Mouse (Mus musculus): ENCODE measurements around the gene Gm27027. TPM values are rescaled to one million over a fixed set of nuclear protein-coding genes. Genes with fewer than 3 reads are reported as not detected.

Gm27027 gene
- polyA plus RNA-seq, 1 experiment = not detected

DNA sequence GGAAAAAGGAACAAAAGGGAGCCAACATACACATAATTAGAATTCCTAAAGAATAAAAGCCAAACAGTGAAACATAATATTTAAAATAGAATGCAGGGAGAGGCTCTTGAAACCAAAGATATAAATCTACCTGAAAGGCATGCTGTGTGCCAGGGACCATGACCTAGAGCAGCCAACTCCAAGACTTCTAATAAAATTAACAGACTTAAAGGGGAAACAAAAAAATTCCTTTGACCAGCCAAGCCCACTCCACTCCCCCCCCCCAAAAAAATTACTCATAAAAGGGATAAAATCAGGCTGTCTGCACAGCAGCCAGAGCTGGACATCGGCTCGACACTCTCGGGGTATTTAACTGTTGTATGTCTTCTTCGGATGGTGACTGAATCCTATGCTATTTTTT is 51.3 kb downstream of the Gm27027 start:
- no peak overlapping the region for H3K27ac ChIP-seq (ENCODE audit: insufficient read depth, low read length)
- no peak overlapping the region for H3K4me3 ChIP-seq (ENCODE audit: insufficient read depth, low read length)
- no peak for TF ChIP-seq POLR2A (IDR thresholded peaks at IDR 0.05; ENCODE audit: extremely low read depth, insufficient read depth, low read length)
- TF ChIP-seq CTCF (IDR thresholded peaks at IDR 0.05; ENCODE audit: extremely low read depth, insufficient read depth, low read length) = no peak
- H3K4me1 ChIP-seq (ENCODE audit: control insufficient read depth, insufficient read depth, low read length) = no peaks in the 10 kb centered on the region

DNA sequence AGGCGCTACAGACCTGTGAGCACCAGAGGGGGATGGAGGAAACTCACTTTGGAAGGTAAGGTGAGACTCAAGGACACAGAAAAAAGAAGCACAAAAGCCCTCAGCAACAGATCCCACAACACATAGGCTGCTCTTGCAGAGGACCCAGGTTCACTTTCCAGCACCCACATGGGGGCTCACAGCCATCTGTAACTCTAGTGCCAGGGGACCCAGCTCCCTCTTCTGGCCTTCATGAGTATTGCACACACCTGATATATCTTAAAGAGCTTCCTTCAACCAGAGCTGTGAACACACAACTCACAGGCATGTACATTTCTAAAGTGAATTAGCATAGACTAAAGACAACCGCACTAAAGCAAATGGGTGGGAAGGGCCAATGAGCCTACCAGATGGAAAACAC is 52.1 kb downstream of the Gm27027 start:
- no peak overlapping the region for H3K4me3 ChIP-seq (ENCODE audit: insufficient read depth, low read length)
- no peaks in the 10 kb centered on the region for H3K4me1 ChIP-seq (ENCODE audit: control insufficient read depth, insufficient read depth, low read length)
- no peak overlapping the region for H3K27ac ChIP-seq (ENCODE audit: insufficient read depth, low read length)
- no peak for TF ChIP-seq POLR2A (IDR thresholded peaks at IDR 0.05; ENCODE audit: extremely low read depth, insufficient read depth, low read length)
- 0 out of 2 replicates have a peak, but pooled peaks have one; percentile 0 for TF ChIP-seq CTCF (IDR thresholded peaks at IDR 0.05; ENCODE audit: extremely low read depth, insufficient read depth, low read length)

DNA sequence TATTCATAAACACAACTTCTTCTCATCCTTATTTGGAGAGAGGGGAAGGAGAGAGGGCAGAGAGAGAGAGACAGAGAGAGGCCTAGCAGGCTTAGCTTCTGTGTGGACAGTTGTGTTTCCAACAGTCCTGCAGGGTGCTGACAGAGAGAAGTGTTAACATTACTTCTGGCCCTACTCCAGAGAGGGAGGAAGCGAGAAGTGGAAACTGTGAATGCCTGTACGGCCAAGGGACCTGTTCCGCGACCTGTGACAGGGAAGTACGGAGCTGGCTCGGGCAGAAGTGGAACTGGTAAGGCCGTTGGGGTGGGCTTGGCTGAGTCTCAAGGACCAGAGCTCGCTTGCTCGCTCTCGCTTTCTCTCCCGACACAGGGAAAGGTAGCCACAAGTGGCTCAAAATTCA is 54.5 kb downstream of the Gm27027 start:
- TF ChIP-seq CTCF (IDR thresholded peaks at IDR 0.05; ENCODE audit: extremely low read depth, insufficient read depth, low read length) (no peak), POLR2A (IDR thresholded peaks at IDR 0.05; ENCODE audit: extremely low read depth, insufficient read depth, low read length) (no peak)
- Histone ChIP-seq H3K4me3 (ENCODE audit: insufficient read depth, low read length) (no peak overlapping the region), H3K4me1 (ENCODE audit: control insufficient read depth, insufficient read depth, low read length) (no peaks in the 10 kb centered on the region), H3K27ac (ENCODE audit: insufficient read depth, low read length) (no peak overlapping the region)

DNA sequence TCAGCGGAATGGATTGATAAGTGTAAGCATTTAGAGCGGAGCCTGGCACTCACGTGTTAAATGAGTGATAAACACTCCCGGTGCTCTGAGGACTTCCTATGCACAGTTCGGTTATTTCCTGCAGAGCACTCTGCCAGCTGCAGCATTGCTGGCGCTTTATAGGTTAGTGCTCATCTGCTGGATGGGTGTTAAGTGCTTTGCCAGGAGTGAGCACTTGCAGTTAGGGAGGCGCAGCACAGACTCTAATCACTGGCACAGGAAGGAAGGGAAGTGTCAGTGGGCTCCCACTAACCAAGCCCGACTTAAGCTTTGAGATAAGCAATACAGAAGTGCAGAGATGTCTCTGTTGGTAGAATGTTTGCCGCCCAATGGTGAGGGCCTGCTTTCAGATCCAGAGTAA is 57.6 kb downstream of the Gm27027 start:
- H3K4me1 ChIP-seq (ENCODE audit: control insufficient read depth, insufficient read depth, low read length) = no peaks in the 10 kb centered on the region
- no peak overlapping the region for H3K27ac ChIP-seq (ENCODE audit: insufficient read depth, low read length)
- no peak for TF ChIP-seq CTCF (IDR thresholded peaks at IDR 0.05; ENCODE audit: extremely low read depth, insufficient read depth, low read length)
- no peak for TF ChIP-seq POLR2A (IDR thresholded peaks at IDR 0.05; ENCODE audit: extremely low read depth, insufficient read depth, low read length)
- no peak overlapping the region for H3K4me3 ChIP-seq (ENCODE audit: insufficient read depth, low read length)

DNA sequence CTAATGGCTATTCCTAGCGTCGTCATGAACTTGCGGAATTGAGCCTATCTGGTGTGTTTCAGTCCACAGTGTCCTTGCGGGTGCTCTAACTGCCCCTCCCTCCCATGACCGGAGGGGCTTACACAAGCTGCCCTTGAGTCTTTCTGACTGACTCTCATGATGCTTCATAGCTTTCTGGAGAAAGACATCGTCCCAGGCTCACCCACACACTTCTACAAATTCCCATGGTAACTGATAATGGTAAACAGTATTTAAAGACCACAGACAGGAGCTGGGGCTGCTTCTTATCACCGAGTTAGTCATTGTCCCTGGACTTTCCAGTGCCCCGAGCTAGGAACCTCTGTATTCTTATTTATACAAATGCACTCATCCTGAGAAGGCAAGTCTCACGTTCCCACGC is 67.3 kb downstream of the Gm27027 start:
- no peak for TF ChIP-seq CTCF (IDR thresholded peaks at IDR 0.05; ENCODE audit: extremely low read depth, insufficient read depth, low read length)
- Histone ChIP-seq H3K27ac (ENCODE audit: insufficient read depth, low read length) (no peak overlapping the region), H3K4me3 (ENCODE audit: insufficient read depth, low read length) (no peak overlapping the region), H3K4me1 (ENCODE audit: control insufficient read depth, insufficient read depth, low read length) (peaks cover 5% of the 10 kb centered on the region; the same call in 1 of the 2 replicates)

DNA sequence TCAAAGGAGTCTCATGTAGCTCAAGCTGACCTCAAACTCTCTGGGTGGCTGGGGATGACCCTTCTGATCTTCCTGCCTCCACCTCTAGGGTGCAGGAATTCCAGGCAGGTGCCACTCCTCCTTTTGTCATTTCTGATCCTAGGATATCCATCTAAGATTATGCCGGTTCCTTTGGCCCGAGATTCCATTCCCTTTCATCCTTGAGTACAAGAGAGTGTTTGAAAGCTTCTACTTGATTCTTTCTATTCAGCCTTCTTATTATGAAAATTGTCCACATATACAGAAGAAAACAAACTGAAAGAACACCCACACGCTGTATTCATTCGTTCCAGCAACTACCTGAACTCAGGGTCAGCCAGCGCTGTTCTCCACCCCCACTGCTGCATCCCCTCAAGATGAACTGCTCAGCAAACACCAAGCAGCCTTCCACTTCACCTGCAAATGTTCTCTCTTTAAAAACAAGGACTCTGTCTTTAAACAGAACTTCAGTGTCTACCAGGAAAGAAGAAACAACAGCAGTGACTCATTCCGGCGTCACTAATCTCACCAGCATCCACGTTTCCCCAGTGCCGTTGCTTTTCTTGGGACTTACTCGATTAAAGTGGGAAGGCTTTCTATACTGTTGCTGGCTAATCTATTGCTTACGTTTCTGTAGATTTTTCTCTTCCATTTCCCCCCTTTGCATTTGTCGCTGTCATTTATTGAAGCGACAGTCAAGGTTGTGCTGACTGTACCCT is 68.3 kb downstream of the Gm27027 start:
- TF ChIP-seq POLR2A (IDR thresholded peaks at IDR 0.05; ENCODE audit: extremely low read depth, insufficient read depth, low read length) (no peak), CTCF (IDR thresholded peaks at IDR 0.05; ENCODE audit: extremely low read depth, insufficient read depth, low read length) (no peak)
- Histone ChIP-seq H3K4me3 (ENCODE audit: insufficient read depth, low read length) (no peak overlapping the region), H3K4me1 (ENCODE audit: control insufficient read depth, insufficient read depth, low read length) (peaks cover 5% of the 10 kb centered on the region; the same call in 1 of the 2 replicates)

DNA sequence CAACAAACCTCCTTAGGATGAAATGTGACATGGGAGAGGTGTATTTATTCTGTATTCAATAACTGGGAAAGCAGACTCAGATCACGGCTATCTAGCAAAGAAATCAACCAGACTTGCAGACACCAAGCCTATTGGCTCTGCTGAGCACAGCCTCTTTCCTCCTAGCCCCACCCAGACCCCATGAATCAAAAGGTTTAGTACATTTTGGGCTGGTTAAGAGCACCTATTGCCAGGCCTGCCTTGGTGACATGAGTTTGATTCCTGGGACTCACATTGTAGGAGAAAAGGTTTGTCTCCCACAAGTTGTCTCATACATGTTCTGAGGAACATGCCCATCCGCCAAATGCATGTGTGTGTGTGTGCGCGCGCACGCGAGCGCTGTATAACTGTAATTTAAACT is 70.0 kb downstream of the Gm27027 start:
- no peak for TF ChIP-seq POLR2A (IDR thresholded peaks at IDR 0.05; ENCODE audit: extremely low read depth, insufficient read depth, low read length)
- no peak for TF ChIP-seq CTCF (IDR thresholded peaks at IDR 0.05; ENCODE audit: extremely low read depth, insufficient read depth, low read length)
- peaks cover 5% of the 10 kb centered on the region; the same call in 1 of the 2 replicates for H3K4me1 ChIP-seq (ENCODE audit: control insufficient read depth, insufficient read depth, low read length)
- no peak overlapping the region for H3K27ac ChIP-seq (ENCODE audit: insufficient read depth, low read length)
- no peak overlapping the region for H3K4me3 ChIP-seq (ENCODE audit: insufficient read depth, low read length)

More for the DNA sequence above, 68.3 kb downstream of the Gm27027 start:
- H3K27ac ChIP-seq (ENCODE audit: insufficient read depth, low read length) = no peak overlapping the region

DNA sequence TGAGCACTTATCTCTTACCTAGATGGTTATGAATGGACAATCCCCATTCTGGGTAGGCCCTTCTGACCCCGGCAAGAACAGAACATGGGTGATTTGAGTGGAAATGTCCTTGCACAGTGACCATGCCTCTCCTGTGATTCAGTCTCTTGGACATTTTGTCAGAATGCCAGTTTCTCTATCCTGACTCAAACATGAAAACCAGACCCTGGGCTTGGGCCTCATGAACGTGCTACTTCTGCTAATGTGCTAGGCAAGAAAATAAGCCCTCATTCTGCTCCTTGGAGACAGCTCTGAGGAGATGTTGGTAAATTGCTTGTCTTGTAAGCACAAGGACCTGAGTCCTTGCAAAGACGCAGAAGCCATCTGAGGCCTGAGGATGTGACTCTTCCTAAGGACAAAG is 77.1 kb downstream of the Gm27027 start:
- TF ChIP-seq CTCF (IDR thresholded peaks at IDR 0.05; ENCODE audit: extremely low read depth, insufficient read depth, low read length) (no peak), POLR2A (IDR thresholded peaks at IDR 0.05; ENCODE audit: extremely low read depth, insufficient read depth, low read length) (no peak)
- no peak overlapping the region for H3K27ac ChIP-seq (ENCODE audit: insufficient read depth, low read length)
- H3K4me3 ChIP-seq (ENCODE audit: insufficient read depth, low read length) = no peak overlapping the region
- no peaks in the 10 kb centered on the region for H3K4me1 ChIP-seq (ENCODE audit: control insufficient read depth, insufficient read depth, low read length)

DNA sequence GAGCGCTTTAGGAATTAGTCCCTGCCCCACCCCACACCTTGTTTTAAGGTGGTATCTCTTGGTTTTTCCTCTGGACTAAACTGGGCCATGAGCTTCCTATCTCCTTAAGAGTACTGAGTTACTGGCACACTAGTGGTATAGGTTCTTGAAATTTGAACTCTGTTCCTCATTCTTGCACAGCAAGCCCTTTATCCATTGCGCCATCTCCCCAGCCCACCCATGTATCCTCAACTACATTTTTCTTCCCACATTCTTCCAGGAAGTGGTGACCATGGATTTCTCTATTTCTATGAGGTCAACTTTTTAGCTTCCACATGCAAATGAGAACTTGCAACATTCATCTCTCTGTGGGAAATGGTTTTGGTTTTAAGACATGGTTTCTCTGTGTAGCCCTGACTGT is 82.6 kb downstream of the Gm27027 start:
- Histone ChIP-seq H3K4me3 (ENCODE audit: insufficient read depth, low read length) (no peak overlapping the region), H3K4me1 (ENCODE audit: control insufficient read depth, insufficient read depth, low read length) (no peaks in the 10 kb centered on the region), H3K27ac (ENCODE audit: insufficient read depth, low read length) (no peak overlapping the region)
- no peak for TF ChIP-seq CTCF (IDR thresholded peaks at IDR 0.05; ENCODE audit: extremely low read depth, insufficient read depth, low read length)
- TF ChIP-seq POLR2A (IDR thresholded peaks at IDR 0.05; ENCODE audit: extremely low read depth, insufficient read depth, low read length) = no peak

DNA sequence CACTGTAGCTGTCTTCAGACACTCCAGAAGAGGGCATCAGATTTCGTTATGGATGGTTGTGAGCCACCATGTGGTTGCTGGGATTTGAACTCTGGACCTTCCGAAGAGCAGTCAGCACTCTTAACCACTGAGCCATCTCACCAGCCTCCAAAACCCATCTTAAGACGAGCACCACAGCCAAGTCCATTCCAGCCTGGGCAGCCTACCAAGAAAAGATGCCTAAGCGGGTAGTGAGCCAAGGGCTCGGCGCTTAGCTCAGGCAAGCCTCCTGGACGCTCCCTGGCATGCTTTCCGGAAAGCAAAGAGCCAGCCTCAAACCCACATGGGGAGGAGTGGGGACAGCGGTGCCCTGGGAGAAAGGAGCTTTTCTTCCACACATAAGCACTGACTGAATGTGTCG is 84.2 kb downstream of the Gm27027 start:
- Histone ChIP-seq H3K27ac (ENCODE audit: insufficient read depth, low read length) (no peak overlapping the region), H3K4me1 (ENCODE audit: control insufficient read depth, insufficient read depth, low read length) (peaks cover 7% of the 10 kb centered on the region; the same call in 1 of the 2 replicates), H3K4me3 (ENCODE audit: insufficient read depth, low read length) (no peak overlapping the region)
- TF ChIP-seq POLR2A (IDR thresholded peaks at IDR 0.05; ENCODE audit: extremely low read depth, insufficient read depth, low read length) (no peak), CTCF (IDR thresholded peaks at IDR 0.05; ENCODE audit: extremely low read depth, insufficient read depth, low read length) (no peak)

All from cortical plate, adult 2 months (tissue).